Mouse (Mus musculus) liver, adult 2 months (tissue): ENCODE results near the gene Impg2. TPM values are rescaled to one million over a fixed set of nuclear protein-coding genes. Genes with fewer than 3 reads are reported as not detected.

ENCODE experiments used
- DNase-seq: peaks from one replicate; pipeline ENCODE4 v3.0.0-alpha.2; 2011; ENCODE audit warnings: low read depth, low spot score; ENCODE audit errors: extremely low read depth
- H3K27ac ChIP-seq: fragments of 200-500 bp; replicated peaks from 2 replicates; pipeline ENCODE4 v1.5.1; 2012; ENCODE audit warnings: low read depth, mild to moderate bottlenecking, control low read depth, inconsistent platforms, low read length; ENCODE audit not compliant: insufficient read depth
- H3K27me3 ChIP-seq: fragments of 200-500 bp; 2 replicates; pipeline ENCODE4 v1.6.1; 2012; ENCODE audit warnings: mild to moderate bottlenecking, moderate library complexity, low read length, inconsistent platforms; ENCODE audit not compliant: control insufficient read depth, insufficient read depth
- H3K36me3 ChIP-seq: fragments of 200-500 bp; 2 replicates; pipeline ENCODE4 v1.6.1; 2012; ENCODE audit warnings: low read length, inconsistent platforms; ENCODE audit not compliant: control insufficient read depth, insufficient read depth
- H3K4me1 ChIP-seq: fragments of 200-500 bp; 2 replicates; pipeline ENCODE4 v1.6.1; 2011; ENCODE audit warnings: low read length; ENCODE audit not compliant: control insufficient read depth, insufficient read depth
- H3K4me3 ChIP-seq: fragments of 200-500 bp; 2 replicates; pipeline ENCODE4 v1.5.1; 2011; ENCODE audit warnings: low read depth, mild to moderate bottlenecking, control low read depth, low read length, moderate library complexity; ENCODE audit not compliant: insufficient read depth
- H3K79me2 ChIP-seq: fragments of 200-500 bp; 2 replicates; pipeline ENCODE4 v1.6.1; 2012; ENCODE audit warnings: inconsistent platforms, mild to moderate bottlenecking, low read length, moderate library complexity; ENCODE audit not compliant: control insufficient read depth, insufficient read depth
- H3K9ac ChIP-seq: fragments of 200-500 bp; 2 replicates; pipeline ENCODE4 v1.6.1; 2012; ENCODE audit warnings: low read depth, mild to moderate bottlenecking, control low read depth, inconsistent platforms, low read length
- CTCF ChIP-seq: fragments of 200-500 bp; IDR thresholded peaks from 2 replicates; pipeline ENCODE4 v1.5.1; 2011; ENCODE audit warnings: low read depth, low read length, control low read depth
- POLR2A ChIP-seq: fragments of 200-500 bp; IDR thresholded peaks from 2 replicates; pipeline ENCODE4 v1.6.1; 2011; ENCODE audit warnings: low read length, control low read depth; ENCODE audit not compliant: insufficient read depth; ENCODE audit errors: extremely low read depth
- WGBS: fragments of 180-500 bp; shearing (Covaris S2); methylation state at CpG from one replicate; pipeline ENCODE4 v1.1.7; 2018; 5-methylcytosine and 5-hydroxymethylcytosine counted together
- polyA plus RNA-seq: library from polyadenylated mRNA; depleted of rRNA; stranded (reverse); fragments of >200 nt; gene quantifications from 2 replicates; pipeline ENCODE4 v1.2.3, GENCODE M21; 2012
- total RNA-seq: library from RNA; depleted of rRNA; stranded (reverse); fragments of >200 nt; gene quantifications from 2 replicates; pipeline ENCODE4 v1.2.3, GENCODE M21; 2014

The Impg2 gene
- total and polyA plus RNA-seq, 2 experiments, result 0.31 to 3.2 TPM

- peaks cover 4% of the 10 kb centered on the region; the same call in 1 of the 2 replicates for H3K4me1 ChIP-seq
- 28% methylated on average over 3 of the region's 3 CpGs for WGBS
- 0 out of 2 replicates have a peak overlapping the region, but pooled peaks have one; percentile 47 for H3K27ac ChIP-seq
- TF ChIP-seq POLR2A (no peak), CTCF (no peak)
- H3K36me3 ChIP-seq, result no peaks in the 10 kb centered on the region
- no peaks in the 10 kb centered on the region for H3K27me3 ChIP-seq
- no peak overlapping the region; the same call in 1 of the 2 replicates for H3K4me3 ChIP-seq
- DNase-seq, result peak; percentile 88
- H3K79me2 ChIP-seq, result no peaks in the 10 kb centered on the region
- H3K9ac ChIP-seq, result no peak overlapping the region
These were observed 8.6 kb downstream of the Impg2 start for GRCm38 (mm10) chr16:56212740-56213139.

GRCm38 (mm10) chr16:56227686-56228085, 23.6 kb downstream of the Impg2 start:
- Histone ChIP-seq H3K4me1 (no peaks in the 10 kb centered on the region), H3K27me3 (no peaks in the 10 kb centered on the region), H3K79me2 (no peaks in the 10 kb centered on the region), H3K9ac (no peak overlapping the region), H3K4me3 (no peak overlapping the region), H3K27ac (no peak overlapping the region), H3K36me3 (no peaks in the 10 kb centered on the region; the same call in 1 of the 2 replicates)
- TF ChIP-seq CTCF (no peak), POLR2A (no peak)
- no peak for DNase-seq

GRCm38 (mm10) chr16:56229455-56229854, 25.3 kb downstream of the Impg2 start:
- TF ChIP-seq CTCF (no peak), POLR2A (no peak)
- Histone ChIP-seq H3K4me1 (no peaks in the 10 kb centered on the region), H3K27me3 (no peaks in the 10 kb centered on the region), H3K4me3 (no peak overlapping the region), H3K79me2 (no peaks in the 10 kb centered on the region), H3K27ac (no peak overlapping the region), H3K9ac (no peak overlapping the region), H3K36me3 (no peaks in the 10 kb centered on the region; the same call in 1 of the 2 replicates)
- DNase-seq, result no peak
- WGBS, result 33% methylated on average over 2 of the region's 2 CpGs

- TF ChIP-seq CTCF (peak; percentile 61), POLR2A (no peak)
- no peak for DNase-seq
- Histone ChIP-seq H3K4me3 (no peak overlapping the region), H3K36me3 (no peaks in the 10 kb centered on the region; the same call in 1 of the 2 replicates), H3K4me1 (no peaks in the 10 kb centered on the region), H3K27ac (no peak overlapping the region), H3K9ac (no peak overlapping the region), H3K27me3 (no peaks in the 10 kb centered on the region), H3K79me2 (no peaks in the 10 kb centered on the region)
- WGBS, result 58% methylated on average over 10 of the region's 10 CpGs
These were observed 27.2 kb downstream of the Impg2 start for GRCm38 (mm10) chr16:56231300-56231699.

- no peak overlapping the region for H3K9ac ChIP-seq
- no peaks in the 10 kb centered on the region; the same call in 1 of the 2 replicates for H3K36me3 ChIP-seq
- H3K4me3 ChIP-seq, result no peak overlapping the region
- DNase-seq, result no peak
- H3K27ac ChIP-seq, result no peak overlapping the region
- no peaks in the 10 kb centered on the region for H3K4me1 ChIP-seq
- 92% methylated on average over 10 of the region's 10 CpGs for WGBS
- no peaks in the 10 kb centered on the region for H3K27me3 ChIP-seq
- no peak for TF ChIP-seq CTCF
- TF ChIP-seq POLR2A, result no peak
- no peaks in the 10 kb centered on the region for H3K79me2 ChIP-seq
These were observed 28.6 kb downstream of the Impg2 start for GRCm38 (mm10) chr16:56232736-56233135.

GRCm38 (mm10) chr16:56246031-56246430, 41.9 kb downstream of the Impg2 start:
- H3K27me3 ChIP-seq, result no peaks in the 10 kb centered on the region
- no peaks in the 10 kb centered on the region for H3K4me1 ChIP-seq
- no peaks in the 10 kb centered on the region for H3K79me2 ChIP-seq
- no peaks in the 10 kb centered on the region for H3K36me3 ChIP-seq
- H3K27ac ChIP-seq, result no peak overlapping the region
- no peak overlapping the region for H3K4me3 ChIP-seq
- H3K9ac ChIP-seq, result no peak overlapping the region
- no peak for TF ChIP-seq CTCF
- no peak for TF ChIP-seq POLR2A
- DNase-seq, result no peak
- 91% methylated on average over 3 of the region's 3 CpGs for WGBS
